Mouse (Mus musculus): ENCODE measurements around the gene Prex1.
A peak's percentile ranks its signal among the peaks of the same experiment; 100 is the strongest.

Gene Prex1

GRCm38 (mm10) chr2:166598453-166599155, 115.0 kb downstream of the Prex1 start:
- no peak for DNase-seq

- no peak for DNase-seq
These were observed 115.9 kb downstream of the Prex1 start for GRCm38 (mm10) chr2:166597763-166598162.

DNA sequence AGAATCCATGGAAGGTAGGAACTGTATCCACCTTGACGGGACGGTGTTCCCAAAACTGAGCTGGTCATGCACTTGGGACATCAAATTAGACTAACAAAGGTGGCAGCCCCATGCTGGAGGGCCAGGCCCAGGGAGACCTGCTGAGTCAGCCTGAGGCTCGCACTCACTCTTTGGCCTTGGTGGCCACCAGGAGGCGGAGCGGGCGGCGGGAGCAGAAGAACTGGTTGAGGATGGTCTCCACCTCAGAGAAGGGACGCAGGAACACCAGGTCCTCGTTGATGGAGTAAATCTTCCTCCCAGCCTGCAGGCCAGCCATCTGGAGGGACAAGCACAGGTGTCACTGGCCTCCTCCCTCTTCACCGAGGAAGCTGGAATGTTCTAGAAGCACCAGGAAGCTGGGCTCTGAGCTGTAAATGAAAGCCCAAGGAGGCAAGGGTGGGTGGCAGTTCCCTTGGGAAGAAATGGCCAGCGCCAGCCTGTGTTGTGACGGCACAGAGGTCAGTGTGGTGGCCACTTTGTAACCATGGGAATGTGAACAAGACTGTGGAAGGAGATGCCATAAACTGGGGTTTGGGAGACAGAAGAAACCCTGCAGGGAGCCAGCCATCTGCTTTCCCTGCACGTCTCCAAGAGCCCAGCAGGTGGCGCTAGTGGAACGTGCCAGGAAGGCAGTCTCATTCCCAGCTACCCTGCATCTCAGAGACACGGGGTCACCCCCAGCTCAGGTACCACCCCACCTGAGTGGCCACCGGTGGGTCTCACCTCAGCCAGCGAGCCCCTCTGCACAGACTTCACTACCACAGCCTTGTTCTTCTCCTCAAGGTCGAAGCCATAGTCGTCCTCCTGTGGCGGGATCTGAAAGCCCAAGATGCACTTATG, 121.4 kb downstream of the Prex1 start:
- peak; percentile 83 for DNase-seq

- DNase-seq = no peak
These were observed 129.1 kb downstream of the Prex1 start for GRCm38 (mm10) chr2:166584491-166584890.

DNA sequence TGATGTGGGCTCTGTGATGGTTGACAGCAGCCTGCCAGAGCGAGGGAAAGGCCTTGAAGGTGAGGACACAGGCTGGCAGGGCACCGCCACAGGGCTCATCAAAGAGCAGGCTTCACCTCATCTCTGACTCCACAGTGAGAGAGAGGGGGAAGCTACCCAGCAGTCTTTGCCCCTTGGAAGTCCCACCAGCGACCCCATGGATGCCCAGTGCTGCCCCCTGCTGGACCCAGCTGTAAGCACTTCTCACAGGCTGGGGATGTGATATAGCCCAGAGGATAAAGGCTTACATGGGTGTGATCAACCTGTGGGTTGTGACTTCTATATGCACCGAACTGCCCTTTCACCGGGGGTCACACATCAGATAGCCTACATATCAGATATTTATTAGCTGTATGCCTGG, 130.3 kb downstream of the Prex1 start:
- no peak for DNase-seq

- no peak for DNase-seq
These were observed 131.6 kb downstream of the Prex1 start for GRCm38 (mm10) chr2:166581881-166582583.

- no peak for DNase-seq
These were observed 133.8 kb downstream of the Prex1 start for GRCm38 (mm10) chr2:166579793-166580192.

GRCm38 (mm10) chr2:166579361-166579760, 134.3 kb downstream of the Prex1 start:
- DNase-seq = no peak

- DNase-seq = no peak
These were observed 138.2 kb downstream of the Prex1 start for GRCm38 (mm10) chr2:166575419-166575818.

DNA sequence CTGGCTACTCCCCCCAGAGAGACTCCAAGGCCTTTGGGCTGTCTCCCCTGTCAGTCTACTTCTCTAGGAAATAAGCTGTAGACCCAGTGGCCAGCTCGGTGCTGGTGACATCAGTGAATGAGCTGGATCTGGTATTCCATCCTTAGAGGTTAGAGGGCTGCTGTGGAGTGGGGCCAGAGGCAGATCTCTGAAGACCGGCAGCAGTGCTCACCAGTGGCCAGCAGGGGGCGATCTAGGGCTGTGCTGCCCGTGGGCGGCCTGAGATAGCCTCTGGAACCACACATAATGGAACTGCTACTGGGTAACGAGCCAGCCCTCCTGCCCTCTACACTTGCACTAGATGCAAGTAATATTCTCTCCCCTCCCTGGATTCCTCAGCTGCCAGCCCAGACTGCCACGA, 138.7 kb downstream of the Prex1 start:
- DNase-seq = peak; percentile 67

GRCm38 (mm10) chr2:166573621-166574020, 140.0 kb downstream of the Prex1 start:
- DNase-seq = no peak

GRCm38 (mm10) chr2:166572297-166572696, 141.3 kb downstream of the Prex1 start:
- no peak for DNase-seq

- DNase-seq = no peak
These were observed 144.4 kb downstream of the Prex1 start for GRCm38 (mm10) chr2:166569182-166569581.

DNA sequence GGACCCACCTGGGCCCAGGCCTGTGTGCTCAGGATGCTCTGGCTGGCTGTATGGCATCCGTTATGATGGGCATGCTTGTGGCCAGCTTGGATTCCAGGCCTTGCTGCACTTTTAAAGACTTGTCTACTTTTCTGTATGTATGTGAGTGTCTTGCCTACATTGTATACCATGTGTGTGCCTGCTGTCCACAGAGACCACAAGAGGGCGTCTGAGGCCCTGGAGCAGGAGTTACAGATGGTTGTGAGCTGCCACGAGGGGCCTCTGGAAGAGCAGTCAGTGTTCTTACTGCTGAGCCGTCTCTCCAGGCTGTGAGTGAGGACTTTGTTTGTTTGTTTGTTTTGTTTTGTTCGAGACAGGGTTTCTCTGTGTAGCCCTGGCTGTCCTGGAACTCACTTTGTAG, 148.1 kb downstream of the Prex1 start:
- DNase-seq = no peak

GRCm38 (mm10) chr2:166564455-166564854, 149.2 kb downstream of the Prex1 start:
- peak; percentile 78 for DNase-seq

DNA sequence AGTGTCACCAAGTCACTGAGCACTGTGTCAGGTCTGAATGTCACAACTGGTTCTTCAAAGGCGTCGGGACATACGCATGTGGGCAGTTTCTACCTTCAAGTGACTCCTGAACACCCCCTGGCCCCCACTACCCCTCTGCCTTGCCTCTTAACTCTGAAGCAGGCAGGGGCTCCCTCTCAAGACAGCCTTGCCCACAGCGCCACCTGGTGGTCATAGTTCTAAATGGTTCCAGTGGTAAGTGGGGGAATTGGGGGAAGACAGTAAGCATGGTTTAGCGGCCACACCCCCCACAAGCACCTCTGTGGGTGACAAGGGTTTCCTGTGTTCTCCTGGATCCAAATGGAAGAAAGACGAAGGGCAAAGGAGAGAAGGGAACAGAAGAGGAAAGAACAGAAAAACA, 149.7 kb downstream of the Prex1 start:
- peak; percentile 85 for DNase-seq

- DNase-seq = no peak
These were observed 150.6 kb downstream of the Prex1 start for GRCm38 (mm10) chr2:166563076-166563475.

- DNase-seq = no peak
These were observed 151.9 kb downstream of the Prex1 start for GRCm38 (mm10) chr2:166561781-166562180.

GRCm38 (mm10) chr2:166560826-166561225, 152.8 kb downstream of the Prex1 start:
- peak; percentile 27 for DNase-seq

GRCm38 (mm10) chr2:166559531-166559930, 154.1 kb downstream of the Prex1 start:
- no peak for DNase-seq

DNA sequence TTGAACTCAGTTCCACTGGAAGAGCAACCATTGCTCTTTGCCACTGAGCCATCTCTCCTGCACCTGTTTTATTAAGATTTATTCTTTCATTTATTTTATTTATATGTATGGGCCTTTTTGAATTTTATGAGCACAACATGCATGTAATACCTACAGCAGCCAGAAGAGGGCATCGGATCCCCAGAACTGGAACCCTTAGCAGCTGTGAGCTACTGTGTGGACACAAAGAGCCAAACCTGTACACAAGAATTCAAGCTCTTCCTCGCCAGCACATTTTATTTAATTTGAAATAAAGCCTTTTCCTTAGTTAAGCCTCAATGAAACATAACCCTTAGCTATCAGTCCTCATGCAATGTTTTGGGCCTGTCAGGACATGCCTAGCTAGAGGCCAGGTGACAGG, 158.1 kb downstream of the Prex1 start:
- DNase-seq = peak; percentile 55

- DNase-seq = no peak
These were observed 159.5 kb downstream of the Prex1 start for GRCm38 (mm10) chr2:166554169-166554505.

DNA sequence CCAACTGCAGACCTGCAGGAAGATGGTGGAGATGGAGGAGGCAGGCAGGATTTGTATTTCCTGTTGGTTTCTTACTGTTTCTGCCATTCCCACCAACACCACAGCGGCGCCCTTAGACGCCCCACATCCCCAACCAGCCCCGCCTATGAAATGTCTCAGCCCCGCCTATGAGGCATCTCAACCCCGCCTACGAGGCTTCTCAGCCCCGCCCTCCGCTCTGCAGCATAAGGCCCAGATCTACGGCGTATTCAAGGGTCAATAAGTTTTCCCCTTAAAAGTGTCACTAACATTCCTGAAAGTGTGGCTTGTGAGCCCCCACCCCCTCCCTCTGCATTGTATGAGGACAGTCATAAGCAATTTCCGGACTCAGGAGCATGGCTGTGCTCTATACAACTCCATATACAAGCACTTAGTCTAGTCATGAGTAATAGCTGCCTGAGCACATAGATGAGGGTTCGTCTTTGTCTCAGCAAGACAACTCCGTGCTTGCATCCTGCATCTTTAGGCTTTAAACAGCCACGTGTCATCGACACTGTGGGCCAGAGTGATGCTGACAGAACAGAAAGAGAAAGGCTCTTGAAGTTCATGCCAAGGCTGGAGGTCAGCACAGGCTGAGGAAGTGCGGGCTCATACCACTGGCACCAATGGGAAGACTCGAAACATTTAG, 160.0 kb downstream of the Prex1 start:
- peak; percentile 21 for DNase-seq
